Mouse (Mus musculus) CH12.LX (cell line): Measurements from ENCODE around the gene Srprb.

Experiments
- CTCF ChIP-seq, 2 experiments: IDR thresholded peaks in 1 of 2; conservative IDR thresholded peaks in 1 of 2; 2 replicates each; pipeline ENCODE4 v1.5.1; 2011 to 2012; ENCODE audit warnings: low read depth in 2 of 2, low read length in 2 of 2, improper control_type of control experiment in 1 of 2, inconsistent platforms in 1 of 2, mild to moderate bottlenecking in 1 of 2, moderate library complexity in 1 of 2
- ELF1 ChIP-seq: IDR thresholded peaks from 2 replicates; pipeline ENCODE4 v1.6.1; 2014; ENCODE audit warnings: low read depth, mild to moderate bottlenecking, inconsistent platforms, low read length, improper control_type of control experiment
- KAT2A ChIP-seq: IDR thresholded peaks from 2 replicates; pipeline ENCODE4 v1.6.1; 2012; ENCODE audit warnings: low read length, improper control_type of control experiment, inconsistent platforms; ENCODE audit not compliant: insufficient replicate concordance
- MAZ ChIP-seq: IDR thresholded peaks from 2 replicates; pipeline ENCODE4 v1.6.1; 2012; ENCODE audit warnings: low read depth, mild to moderate bottlenecking, inconsistent platforms, low read length, improper control_type of control experiment, moderate library complexity
- MYC ChIP-seq: IDR thresholded peaks from 2 replicates; pipeline ENCODE4 v1.6.1; 2011; ENCODE audit warnings: low read depth, mild to moderate bottlenecking, improper control_type of control experiment, low read length
- POLR2A ChIP-seq: IDR thresholded peaks from 2 replicates; pipeline ENCODE4 v1.6.1; 2011; ENCODE audit warnings: low read depth, mild to moderate bottlenecking, improper control_type of control experiment, low read length
- TCF12 ChIP-seq: IDR thresholded peaks from 2 replicates; pipeline ENCODE4 v1.6.1; 2014; ENCODE audit warnings: low read depth, mild to moderate bottlenecking, inconsistent platforms, low read length, improper control_type of control experiment
- ZNF384 ChIP-seq: IDR thresholded peaks from 2 replicates; pipeline ENCODE4 v1.6.1; 2012; ENCODE audit warnings: low read depth, low read length, improper control_type of control experiment, inconsistent platforms

- TF ChIP-seq ELF1 (no peak), ZNF384 (no peak), TCF12 (no peak), POLR2A (no peak), MAZ (no peak), MYC (no peak), KAT2A (no peak), CTCF (conservative IDR thresholded peaks at IDR 0.05 in 1 of 2, IDR thresholded peaks at IDR 0.05 in 1 of 2; ENCODE audit: low read depth in 2 of 2, low read length in 2 of 2) (no peak)
These were observed 16.0 kb downstream of the Srprb start for GRCm38 (mm10) chr9:103185946-103186345.
